ENCODE assay signal across 9 mouse cellular contexts in the genomic region with DNA sequence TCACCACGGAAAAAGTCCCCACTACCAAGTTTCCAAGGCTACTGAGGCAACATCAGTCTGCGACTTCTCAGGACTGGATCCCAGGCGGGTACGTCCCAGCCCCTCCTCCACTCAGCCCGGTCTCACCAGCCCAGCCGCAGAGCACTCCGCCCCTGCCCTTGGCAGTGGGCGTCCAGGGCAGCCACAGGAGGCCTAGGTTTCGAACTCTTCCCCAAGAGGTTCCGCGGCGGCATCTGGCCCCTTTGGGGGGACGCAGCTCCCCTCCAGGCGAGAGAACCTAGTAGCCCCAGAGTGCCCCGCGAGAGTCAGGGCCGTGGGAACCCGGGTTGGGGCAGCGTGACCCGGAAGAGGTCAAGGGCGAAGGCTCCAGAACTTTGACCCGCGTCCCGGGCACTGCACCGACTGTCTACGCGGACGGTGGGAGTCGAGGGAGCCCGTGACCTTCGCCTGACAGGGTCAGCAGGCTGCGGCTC. TPM values are rescaled to one million over a fixed set of nuclear protein-coding genes. Genes with fewer than 3 reads are reported as not detected.
DNase-seq lines count a peak whose midpoint lies in the region; ATAC-seq and TF ChIP-seq lines count a peak whose summit lies in the region.
"Had no signal": no experiment of that assay in that cellular context is flagged by ENCODE, and none has a peak within 500 bp of the region (broad histone marks: within the 10 kb centered on the region; RNA-seq: fewer than 3 reads in every experiment).

No protein-coding gene starts in this region.

- peak overlapping the region; percentile 84 for H3K9ac ChIP-seq in forebrain, embryonic 14.5 days (ENCODE audit: low read length)
- peak overlapping the region; percentile 85 for H3K9ac ChIP-seq in intestine, postnatal 0 days (ENCODE audit: low read depth, low read length)
- peak overlapping the region; percentile 92 for H3K9ac ChIP-seq in lung, embryonic 15.5 days

- H3K9me3 ChIP-seq in forebrain, embryonic 14.5 days (replicated peaks; ENCODE audit: control insufficient read depth, low read length) = no peaks in the 10 kb centered on the region
- H3K9me3 ChIP-seq in intestine, postnatal 0 days (ENCODE audit: control insufficient read depth) = no peaks in the 10 kb centered on the region
- no peaks in the 10 kb centered on the region for H3K9me3 ChIP-seq in lung, embryonic 15.5 days

- H3K4me1 ChIP-seq in forebrain, embryonic 14.5 days (ENCODE audit: control insufficient read depth, insufficient read depth, low read length) = 0 out of 2 replicates have a peak, but pooled peaks cover 2% of the 10 kb centered on the region
- H3K4me1 ChIP-seq in intestine, postnatal 0 days (replicated peaks; ENCODE audit: control insufficient read depth, insufficient read depth, low read length) = no peaks in the 10 kb centered on the region; the same call in 1 of the 2 replicates
- peaks cover 12% of the 10 kb centered on the region for H3K4me1 ChIP-seq in lung, embryonic 15.5 days

- DNase-seq in right cerebral cortex, postnatal 14 days = peak; percentile 58
- DNase-seq in right cerebral cortex, postnatal 10 days (ENCODE audit: low spot score in 2 of 2) = no peak
- DNase-seq in adrenal gland, postnatal 36 days = peak; percentile 72 to 81
- peak; percentile 47 for DNase-seq in forebrain, embryonic 14.5 days (ENCODE audit: low spot score)
- no peak for DNase-seq in frontal cortex, postnatal 25 days (ENCODE audit: low spot score in 2 of 2)

- peak overlapping the region; percentile 60; the same call in 1 of the 2 replicates for H3K27ac ChIP-seq in forebrain, embryonic 14.5 days (ENCODE audit: low read depth, low read length)
- peak overlapping the region; percentile 86 for H3K27ac ChIP-seq in intestine, postnatal 0 days (ENCODE audit: low read depth, low read length)
- peak overlapping the region; percentile 89 for H3K27ac ChIP-seq in lung, embryonic 15.5 days

- ATAC-seq in forebrain, embryonic 14.5 days = peak; percentile 70
- peak; percentile 74 for ATAC-seq in intestine, postnatal 0 days
- ATAC-seq in lung, embryonic 15.5 days (ENCODE audit: borderline replicate concordance, extremely low read depth, low FRiP score, low TSS enrichment) = peak; percentile 80
- peak; percentile 1; the same call in 1 of the 2 replicates for ATAC-seq in neutrophil, adult 5-6 weeks (ENCODE audit: extremely low read depth, insufficient number of reproducible peaks, low FRiP score, poor library complexity, severe bottlenecking)

- 0 out of 2 replicates have a peak, but pooled peaks cover 2% of the 10 kb centered on the region for H3K27me3 ChIP-seq in forebrain, embryonic 14.5 days (replicated peaks; ENCODE audit: control insufficient read depth, insufficient read depth, low read length)
- no peaks in the 10 kb centered on the region; the same call in 1 of the 2 replicates for H3K27me3 ChIP-seq in intestine, postnatal 0 days (replicated peaks; ENCODE audit: control insufficient read depth, insufficient read depth, low read length)
- H3K27me3 ChIP-seq in lung, embryonic 15.5 days = peaks cover 10% of the 10 kb centered on the region; the same call in 1 of the 2 replicates

- no peak for TF ChIP-seq CTCF in intestine, postnatal 0 days (IDR thresholded peaks at IDR 0.05; ENCODE audit: low read depth)

- no peaks in the 10 kb centered on the region for H3K36me3 ChIP-seq in forebrain, embryonic 14.5 days (ENCODE audit: control insufficient read depth, insufficient read depth, low read length)
- no peaks in the 10 kb centered on the region for H3K36me3 ChIP-seq in intestine, postnatal 0 days (ENCODE audit: control insufficient read depth, insufficient read depth)
- H3K36me3 ChIP-seq in lung, embryonic 15.5 days = no peaks in the 10 kb centered on the region

- WGBS in forebrain, embryonic 14.5 days = under 1% methylated on average over 29 of the region's 32 CpGs
- WGBS in intestine, postnatal 0 days = under 1% methylated on average over 32 of the region's 32 CpGs
- under 1% methylated on average over 32 of the region's 32 CpGs for WGBS in lung, embryonic 15.5 days

- peak overlapping the region; percentile 76 for H3K4me3 ChIP-seq in forebrain, embryonic 14.5 days (ENCODE audit: low read depth, low read length)
- H3K4me3 ChIP-seq in intestine, postnatal 0 days (ENCODE audit: low read depth, low read length) = peak overlapping the region; percentile 85
- H3K4me3 ChIP-seq in lung, embryonic 15.5 days = peak overlapping the region; percentile 98

- H3K4me2 ChIP-seq in forebrain, embryonic 14.5 days (ENCODE audit: low read length) = peak overlapping the region; percentile 94
- peak overlapping the region; percentile 86 for H3K4me2 ChIP-seq in intestine, postnatal 0 days (replicated peaks; ENCODE audit: low read depth)
- H3K4me2 ChIP-seq in lung, embryonic 15.5 days = peak overlapping the region; percentile 85

RNA-seq across cellular contexts. Expression of gene Etfa, which starts 0.5 kb away (rescaled TPM):
- 100 to 1,000 TPM; 418 to 565 TPM for total RNA-seq in adrenal gland, postnatal 36 days (2021)
- polyA plus RNA-seq in forebrain, embryonic 14.5 days (2014; fragmentation: Nextera tagmentation; extraction: Ambion mirVana) = 98.5 and 111 TPM in 2 replicates
- 331 and 336 TPM in 2 replicates for polyA plus RNA-seq in intestine, postnatal 0 days (2015; fragmentation: Nextera tagmentation; extraction: Ambion mirVana)
- 205 and 209 TPM in 2 replicates for polyA plus RNA-seq in lung, embryonic 15.5 days (2015; fragmentation: Nextera tagmentation; extraction: Ambion mirVana)
- total RNA-seq in neutrophil, adult 5-6 weeks (2017) = 19.2 and 23.9 TPM in 2 replicates

RNA-seq across cellular contexts. Expression of gene Isl2, which starts 26.9 kb away (rescaled TPM):
- not detected for total RNA-seq in adrenal gland, postnatal 36 days (2021)
- polyA plus RNA-seq in forebrain, embryonic 14.5 days (2014; fragmentation: Nextera tagmentation; extraction: Ambion mirVana) = 0.11 TPM in 1 of 2 replicates, not detected in the other
- 1.4 TPM in 2 replicates for polyA plus RNA-seq in intestine, postnatal 0 days (2015; fragmentation: Nextera tagmentation; extraction: Ambion mirVana)
- 0.27 TPM in 1 of 2 replicates, not detected in the other for polyA plus RNA-seq in lung, embryonic 15.5 days (2015; fragmentation: Nextera tagmentation; extraction: Ambion mirVana)
- not detected in 2 replicates for total RNA-seq in neutrophil, adult 5-6 weeks (2017)
- total RNA-seq: left cerebral cortex, adult 18-20 months had no signal

Comparison
In these comparisons a context has a peak if more than half of its experiments do, and no peak if none do; other contexts are left out.
1. DNase-seq: peak in right cerebral cortex, postnatal 14 days (single experiment), adrenal gland, postnatal 36 days (2 of 2) and forebrain, embryonic 14.5 days (single experiment); none in right cerebral cortex, postnatal 10 days (0 of 2) and frontal cortex, postnatal 25 days (0 of 2).
2. ATAC-seq: peak in every context shown above with its lines; median percentile 80 in lung, embryonic 15.5 days; 74 in intestine, postnatal 0 days; 70 in forebrain, embryonic 14.5 days; 1 in neutrophil, adult 5-6 weeks.
3. Peak in every context shown above with its lines, with median percentiles within 50 percentile points of each other: H3K27ac ChIP-seq, H3K4me2 ChIP-seq, H3K4me3 ChIP-seq and H3K9ac ChIP-seq.